Mouse (Mus musculus) retina, embryonic 14.5 days (tissue): ENCODE measurements around the gene Catsperd.
A peak's percentile ranks its signal among the peaks of the same experiment; 100 is the strongest.

Source experiments
- DNase-seq: peaks from one replicate; pipeline ENCODE4 v3.0.0-alpha.2; 2015; ENCODE audit warnings: low spot score

Gene Catsperd

GRCm38 (mm10) chr17:56666384-56666783, 38.4 kb downstream of the Catsperd start:
- DNase-seq: no peak

DNA sequence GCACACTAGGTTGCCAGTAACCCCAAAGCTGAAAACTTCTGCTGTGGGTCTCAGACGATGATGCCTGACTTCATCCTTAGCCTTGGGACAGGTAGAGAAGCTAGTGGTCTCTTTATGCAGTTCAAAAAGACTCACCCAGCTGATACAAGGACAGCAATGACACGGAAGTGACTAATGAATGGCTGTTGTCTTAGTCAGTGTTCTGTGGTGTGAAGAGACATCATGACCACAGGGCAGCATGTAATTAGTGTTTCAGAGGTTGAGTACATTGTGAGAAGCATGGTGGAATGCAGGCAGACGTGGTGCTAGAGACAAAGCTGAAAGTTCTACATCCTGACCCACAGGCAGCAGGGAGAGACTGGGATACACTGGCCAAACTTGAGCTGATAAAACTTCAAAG, 39.6 kb downstream of the Catsperd start:
- DNase-seq: no peak

- DNase-seq: peak; percentile 94
Observed at GRCm38 (mm10) chr17:56668384-56669144, 40.6 kb downstream of the Catsperd start.

- DNase-seq: no peak
Observed at GRCm38 (mm10) chr17:56669766-56670165, 41.8 kb downstream of the Catsperd start.

- peak; percentile 99 for DNase-seq
Observed at GRCm38 (mm10) chr17:56672941-56673646, 45.2 kb downstream of the Catsperd start, which contains the start of gene Ranbp3. Ranbp3 (plus strand) TSS chr17:56673294.

GRCm38 (mm10) chr17:56673647-56674416, 45.9 kb downstream of the Catsperd start:
- DNase-seq: no peak

- DNase-seq: no peak
Observed at GRCm38 (mm10) chr17:56681791-56682190, 53.8 kb downstream of the Catsperd start.

GRCm38 (mm10) chr17:56682880-56683279, 54.9 kb downstream of the Catsperd start:
- DNase-seq: no peak

- DNase-seq: no peak
Observed at GRCm38 (mm10) chr17:56683546-56684140, 55.7 kb downstream of the Catsperd start.

GRCm38 (mm10) chr17:56684649-56685048, 56.7 kb downstream of the Catsperd start:
- DNase-seq: no peak

DNA sequence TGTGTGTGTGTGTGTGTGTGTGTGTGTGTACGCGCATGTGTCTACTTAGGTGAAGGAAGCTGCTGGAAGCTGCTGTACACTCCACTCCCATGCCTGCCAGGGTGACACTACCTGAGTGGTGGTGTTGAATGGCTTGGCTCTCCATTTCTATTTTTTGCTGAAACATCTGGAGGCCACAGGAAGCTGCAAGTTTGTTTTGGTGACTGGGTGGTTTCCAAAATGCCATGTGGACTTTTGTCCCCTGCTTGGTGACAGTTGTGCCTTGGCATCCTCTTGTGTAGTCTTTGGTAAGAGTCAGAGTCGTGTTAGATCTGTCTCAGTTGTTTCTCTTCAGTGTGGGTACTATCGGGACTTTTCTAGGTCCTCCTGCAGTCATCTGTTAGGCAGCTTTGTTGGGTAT, 58.9 kb downstream of the Catsperd start:
- DNase-seq: no peak

GRCm38 (mm10) chr17:56688045-56688444, 60.1 kb downstream of the Catsperd start:
- no peak for DNase-seq

DNA sequence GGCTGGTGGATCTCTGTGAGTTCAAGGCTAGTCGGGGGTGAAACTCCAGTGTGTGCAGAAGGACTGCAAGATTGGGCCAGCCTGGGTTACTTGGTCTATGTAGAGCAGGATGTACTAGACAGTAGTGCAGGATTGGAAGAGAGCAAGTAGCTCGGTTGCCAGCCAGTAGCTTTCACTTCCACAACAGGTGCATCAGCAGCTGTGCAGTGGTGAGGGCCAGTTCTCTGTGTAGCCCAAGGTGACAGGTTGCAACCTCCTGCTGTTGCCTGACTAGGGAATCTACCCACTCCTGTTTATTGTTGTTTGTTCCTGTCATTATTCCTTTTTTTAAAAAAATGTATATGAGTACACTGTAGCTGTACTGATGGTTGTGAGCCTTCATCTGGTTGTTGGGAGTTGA, 60.7 kb downstream of the Catsperd start:
- DNase-seq: no peak

DNA sequence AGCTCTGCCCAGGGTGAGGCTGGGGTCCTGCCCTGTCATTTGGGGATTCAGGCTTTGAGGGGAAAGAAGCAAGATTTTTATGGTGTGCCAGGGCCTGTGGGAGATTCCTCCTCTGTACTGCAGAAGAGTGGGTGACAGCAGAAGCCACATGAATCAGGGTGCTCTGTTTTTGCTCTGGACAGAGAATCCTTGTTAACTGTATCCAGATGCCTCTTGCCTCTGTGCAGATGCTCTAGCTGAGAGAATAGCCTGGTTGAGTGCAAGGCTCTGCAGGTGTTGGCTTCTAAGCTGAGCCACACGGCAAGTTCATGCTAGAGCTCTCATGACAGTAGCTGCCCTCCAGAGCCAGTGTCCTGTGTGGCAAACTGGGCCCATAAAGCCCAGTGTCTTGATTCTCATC, 65.5 kb downstream of the Catsperd start:
- no peak for DNase-seq

GRCm38 (mm10) chr17:56693851-56694310, 65.9 kb downstream of the Catsperd start:
- DNase-seq: no peak

- DNase-seq: no peak
Observed at GRCm38 (mm10) chr17:56700451-56700850, 72.5 kb downstream of the Catsperd start.

DNA sequence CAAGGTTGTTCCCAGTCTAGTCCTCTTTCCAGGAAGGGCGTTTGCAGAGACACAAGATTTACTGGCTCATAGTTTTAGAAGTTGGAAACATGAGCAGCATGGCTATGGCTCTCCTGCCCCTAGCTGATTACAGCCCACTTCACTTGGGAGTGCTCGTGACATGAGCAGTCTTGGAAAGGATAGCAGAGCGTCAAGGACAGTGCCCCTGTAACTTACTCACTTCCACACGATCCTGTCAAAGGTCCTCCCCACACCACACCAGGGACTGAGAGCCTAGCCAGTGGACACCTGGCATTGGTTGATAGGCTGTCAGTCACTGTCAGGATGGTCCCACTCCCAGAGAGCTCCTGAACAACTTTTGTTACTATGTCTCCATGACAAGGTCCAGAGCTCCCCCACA, 75.1 kb downstream of the Catsperd start:
- no peak for DNase-seq

GRCm38 (mm10) chr17:56706515-56706914, 78.6 kb downstream of the Catsperd start:
- no peak for DNase-seq

DNA sequence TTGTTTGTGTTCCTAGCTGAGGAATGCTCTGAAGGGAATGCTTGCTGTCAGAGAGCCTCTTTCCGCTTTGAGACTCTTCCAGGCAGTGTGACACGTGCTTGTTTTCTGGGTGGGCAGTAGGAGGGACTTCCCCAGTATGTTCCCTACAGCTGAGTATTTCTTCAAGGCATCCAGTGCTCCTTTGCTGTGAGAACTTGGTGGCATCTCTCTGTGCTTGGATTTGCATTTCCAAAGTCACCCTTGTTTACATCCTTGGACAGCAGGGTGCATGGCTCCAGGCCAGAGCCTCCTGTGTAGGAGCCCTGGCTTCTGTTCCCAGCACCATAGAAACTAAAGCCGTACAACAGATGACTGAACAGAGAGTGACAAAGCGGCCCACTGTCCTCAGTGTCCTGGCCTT, 80.7 kb downstream of the Catsperd start:
- DNase-seq: no peak

GRCm38 (mm10) chr17:56709708-56710107, 81.8 kb downstream of the Catsperd start:
- no peak for DNase-seq
